Mouse (Mus musculus) MEL (cell line): ENCODE measurements around the gene Mbtd1. TPM values are rescaled to one million over a fixed set of nuclear protein-coding genes. Genes with fewer than 3 reads are reported as not detected.
A peak's percentile ranks its signal among the peaks of the same experiment; 100 is the strongest.

Experiments used
- DNase-seq: peaks from one replicate; pipeline ENCODE4 v3.0.0; 2011; ENCODE audit warnings: low read depth, low spot score
- H3K27ac ChIP-seq: 2 replicates; pipeline ENCODE4 v1.5.1; 2012; ENCODE audit warnings: low read depth, mild to moderate bottlenecking, control low read depth, low read length, moderate library complexity; ENCODE audit not compliant: control insufficient read depth
- H3K27me3 ChIP-seq, 2 experiments: fragments of 150-350 bp in 1 of 2; sonication (generic) in 1 of 2; 2 replicates each; pipeline ENCODE4 v1.6.1; 2012; ENCODE audit warnings: low read length in 2 of 2, mild to moderate bottlenecking in 2 of 2, improper control_type of control experiment in 1 of 2, moderate library complexity in 1 of 2; ENCODE audit not compliant: insufficient read depth in 2 of 2, control insufficient read depth in 1 of 2
- H3K36me3 ChIP-seq, 2 experiments: 2 replicates each; pipeline ENCODE4 v1.6.1; 2012 to 2014; ENCODE audit warnings: low read length in 2 of 2, improper control_type of control experiment in 1 of 2, inconsistent platforms in 1 of 2, mild to moderate bottlenecking in 1 of 2; ENCODE audit not compliant: insufficient read depth in 2 of 2, control insufficient read depth in 1 of 2
- H3K4me1 ChIP-seq, 2 experiments: fragments of 150-350 bp in 1 of 2; sonication (generic) in 1 of 2; 2 replicates each; pipeline ENCODE4 v1.6.1; 2012; ENCODE audit warnings: low read length in 2 of 2, improper control_type of control experiment in 1 of 2, mild to moderate bottlenecking in 1 of 2; ENCODE audit not compliant: insufficient read depth in 2 of 2, control insufficient read depth in 1 of 2
- H3K4me3 ChIP-seq, 2 experiments: fragments of 150-350 bp in 1 of 2; sonication (generic) in 1 of 2; 2 replicates each; pipeline ENCODE4 v1.5.1; 2012; ENCODE audit warnings: low read depth in 2 of 2, low read length in 2 of 2, mild to moderate bottlenecking in 2 of 2, moderate library complexity in 2 of 2, control low read depth in 1 of 2, improper control_type of control experiment in 1 of 2; ENCODE audit not compliant: control insufficient read depth in 1 of 2, insufficient read depth in 1 of 2
- H3K79me2 ChIP-seq: 2 replicates; pipeline ENCODE4 v1.6.1; 2012; ENCODE audit warnings: mild to moderate bottlenecking, low read length, moderate library complexity; ENCODE audit not compliant: control insufficient read depth, poor library complexity, insufficient read depth
- H3K9ac ChIP-seq: 2 replicates; pipeline ENCODE4 v1.6.1; 2012; ENCODE audit warnings: low read depth, mild to moderate bottlenecking, control low read depth, low read length, moderate library complexity; ENCODE audit not compliant: control insufficient read depth, poor library complexity, severe bottlenecking
- H3K9me3 ChIP-seq: fragments of 150-350 bp; sonication (generic); replicated peaks from 2 replicates; pipeline ENCODE4 v1.6.1; 2012; ENCODE audit warnings: mild to moderate bottlenecking, low read length, improper control_type of control experiment, moderate library complexity; ENCODE audit not compliant: insufficient read depth
- BHLHE40 ChIP-seq: IDR thresholded peaks from 2 replicates; pipeline ENCODE4 v1.6.1; 2012; ENCODE audit warnings: low read depth, mild to moderate bottlenecking, inconsistent platforms, low read length, improper control_type of control experiment, borderline replicate concordance
- E2F4 ChIP-seq: IDR thresholded peaks from 2 replicates; pipeline ENCODE4 v1.6.1; 2011; ENCODE audit warnings: low read depth, low read length, improper control_type of control experiment, borderline replicate concordance
- ETS1 ChIP-seq: IDR thresholded peaks from 2 replicates; pipeline ENCODE4 v1.6.1; 2012; ENCODE audit warnings: low read depth, mild to moderate bottlenecking, inconsistent platforms, low read length, improper control_type of control experiment, moderate library complexity
- MAFK ChIP-seq: IDR thresholded peaks from 2 replicates; pipeline ENCODE4 v1.6.1; 2011; ENCODE audit warnings: low read depth, mild to moderate bottlenecking, low read length, improper control_type of control experiment, borderline replicate concordance
- MEF2A ChIP-seq: IDR thresholded peaks from 2 replicates; pipeline ENCODE4 v1.6.1; 2014; ENCODE audit warnings: low read depth, mild to moderate bottlenecking, inconsistent platforms, low read length, improper control_type of control experiment; ENCODE audit not compliant: poor library complexity, insufficient replicate concordance, severe bottlenecking; ENCODE audit errors: extremely low read depth
- NELFE ChIP-seq: IDR thresholded peaks from 2 replicates; pipeline ENCODE4 v1.6.1; 2011; ENCODE audit warnings: low read depth, low read length, improper control_type of control experiment
- NRF1 ChIP-seq: IDR thresholded peaks from 2 replicates; pipeline ENCODE4 v1.6.1; 2014; ENCODE audit warnings: low read depth, mild to moderate bottlenecking, inconsistent platforms, low read length, improper control_type of control experiment, moderate library complexity; ENCODE audit not compliant: poor library complexity, insufficient read depth, severe bottlenecking
- RCOR1 ChIP-seq: IDR thresholded peaks from 2 replicates; pipeline ENCODE4 v1.6.1; 2012; ENCODE audit warnings: low read depth, mild to moderate bottlenecking, inconsistent platforms, low read length, improper control_type of control experiment
- TAL1 ChIP-seq: IDR thresholded peaks from 2 replicates; pipeline ENCODE4 v1.6.1; 2012; ENCODE audit warnings: mild to moderate bottlenecking, inconsistent platforms, low read length, moderate library complexity, mixed read lengths
- TBP ChIP-seq: IDR thresholded peaks from 2 replicates; pipeline ENCODE4 v1.8.0; 2011; ENCODE audit warnings: low read depth, low read length, improper control_type of control experiment
- TCF12 ChIP-seq: IDR thresholded peaks from 2 replicates; pipeline ENCODE4 v1.6.1; 2014; ENCODE audit warnings: low read depth, mild to moderate bottlenecking, inconsistent platforms, low read length, improper control_type of control experiment, moderate library complexity
- UBTF ChIP-seq: IDR thresholded peaks from 2 replicates; pipeline ENCODE4 v1.6.1; 2012; ENCODE audit warnings: low read depth, mild to moderate bottlenecking, inconsistent platforms, low read length, improper control_type of control experiment, moderate library complexity, borderline replicate concordance; ENCODE audit not compliant: insufficient read depth
- USF2 ChIP-seq, 2 experiments: IDR thresholded peaks; 2 replicates each; pipeline ENCODE4 v1.6.1; 2011 to 2012; ENCODE audit warnings: improper control_type of control experiment in 2 of 2, low read length in 2 of 2, borderline replicate concordance in 1 of 2, inconsistent platforms in 1 of 2, low read depth in 1 of 2, mild to moderate bottlenecking in 1 of 2; ENCODE audit not compliant: insufficient read depth in 1 of 2
- ZC3H11A ChIP-seq: IDR thresholded peaks from 2 replicates; pipeline ENCODE4 v1.6.1; 2012; ENCODE audit warnings: low read depth, mild to moderate bottlenecking, inconsistent platforms, low read length, improper control_type of control experiment
- ZKSCAN1 ChIP-seq: IDR thresholded peaks from 2 replicates; pipeline ENCODE4 v1.6.1; 2012; ENCODE audit warnings: low read depth, mild to moderate bottlenecking, inconsistent platforms, low read length, improper control_type of control experiment, moderate library complexity
- ZMIZ1 ChIP-seq: IDR thresholded peaks from 2 replicates; pipeline ENCODE4 v1.6.1; 2012; ENCODE audit warnings: low read depth, mild to moderate bottlenecking, inconsistent platforms, low read length, improper control_type of control experiment, moderate library complexity
- ZNF384 ChIP-seq: IDR thresholded peaks from 2 replicates; pipeline ENCODE4 v1.6.1; 2012; ENCODE audit warnings: low read depth, mild to moderate bottlenecking, inconsistent platforms, low read length, improper control_type of control experiment
- polyA plus RNA-seq, 2 experiments: library from polyadenylated mRNA; stranded (reverse) in 1 of 2; unstranded in 1 of 2; fragments of >175 nt in 1 of 2; fragments of >200 nt in 1 of 2; gene quantifications; 2 replicates each; pipeline versions ENCODE4 v1.2.1 to v1.2.4; 2012; ENCODE audit warnings: low replicate concordance in 2 of 2, low read depth in 1 of 2; ENCODE audit not compliant: insufficient read length in 2 of 2, insufficient read depth in 1 of 2, missing spikeins in 1 of 2
- total RNA-seq: library from RNA; depleted of rRNA; stranded (reverse); fragments of 300-350 nt; gene quantifications from 2 replicates; pipeline ENCODE4 v1.2.3, GENCODE M21; 2012

The Mbtd1 gene
- total and polyA plus RNA-seq, 3 experiments, result 43.0 to 3,192 (median 51.8) TPM

GRCm38 (mm10) chr11:93906834-93907233 is 21.2 kb downstream of the Mbtd1 start:
- no peaks in the 10 kb centered on the region for H3K27me3 ChIP-seq
- no peak overlapping the region for H3K9ac ChIP-seq
- no peaks in the 10 kb centered on the region for H3K9me3 ChIP-seq
- TF ChIP-seq ZMIZ1, result no peak
- TF ChIP-seq TAL1, result no peak
- TF ChIP-seq BHLHE40, result no peak
- TF ChIP-seq ZNF384, result peak; percentile 65
- H3K79me2 ChIP-seq, result peaks cover 2% of the 10 kb centered on the region
- H3K4me3 ChIP-seq, result no peak overlapping the region
- H3K36me3 ChIP-seq, result peaks cover 0 to 52% of the 10 kb centered on the region in 2 experiments; a peak in 2 of 4 replicates
- no peaks in the 10 kb centered on the region for H3K4me1 ChIP-seq
- DNase-seq, result no peak
- no peak overlapping the region for H3K27ac ChIP-seq

GRCm38 (mm10) chr11:93907839-93908238 is 22.2 kb downstream of the Mbtd1 start:
- DNase-seq, result no peak
- no peak overlapping the region for H3K4me3 ChIP-seq
- no peaks in the 10 kb centered on the region for H3K27me3 ChIP-seq
- H3K9ac ChIP-seq, result no peak overlapping the region
- no peaks in the 10 kb centered on the region for H3K4me1 ChIP-seq
- H3K27ac ChIP-seq, result no peak overlapping the region
- peaks cover 0 to 60% of the 10 kb centered on the region in 2 experiments; a peak in 2 of 4 replicates for H3K36me3 ChIP-seq
- no peaks in the 10 kb centered on the region for H3K79me2 ChIP-seq
- no peaks in the 10 kb centered on the region for H3K9me3 ChIP-seq
- TF ChIP-seq MEF2A (no peak), BHLHE40 (no peak), TCF12 (no peak), NELFE (no peak), ETS1 (no peak), USF2 (IDR thresholded peaks at IDR 0.05; ENCODE audit: borderline replicate concordance in 1 of 2, insufficient read depth in 1 of 2, low read depth in 1 of 2, low read length in 2 of 2) (no peak), UBTF (no peak), ZMIZ1 (no peak), ZKSCAN1 (no peak), RCOR1 (no peak), NRF1 (no peak), ZC3H11A (no peak), E2F4 (no peak), TBP (no peak), MAFK (no peak)
- TF ChIP-seq, all 39 proteins: peak for 0
